Mouse (Mus musculus) testis, adult 2 months (tissue): Measurements from ENCODE around the gene Chd6.

Experiments used
- CTCF ChIP-seq: fragments of 200-500 bp; IDR thresholded peaks from 2 replicates; pipeline ENCODE4 v1.5.1; 2012; ENCODE audit warnings: low read depth, mild to moderate bottlenecking, inconsistent platforms, low read length, moderate library complexity; ENCODE audit not compliant: control insufficient read depth, insufficient read depth, insufficient replicate concordance
- POLR2A ChIP-seq: fragments of 200-500 bp; IDR thresholded peaks from 2 replicates; pipeline ENCODE4 v1.6.1; 2012; ENCODE audit warnings: low read depth, mild to moderate bottlenecking, inconsistent platforms, low read length, moderate library complexity; ENCODE audit not compliant: control insufficient read depth

GRCm38 (mm10) chr2:161144799-161145198, 35.9 kb upstream of the Chd6 start:
- no peak for TF ChIP-seq CTCF
- TF ChIP-seq POLR2A: no peak
